Mouse (Mus musculus): ENCODE measurements around the gene Ssbp4. TPM values are rescaled to one million over a fixed set of nuclear protein-coding genes. Genes with fewer than 3 reads are reported as not detected.

The Ssbp4 gene
- total RNA-seq, 2 experiments from 2014 or later, result 272 to 279 TPM

DNA sequence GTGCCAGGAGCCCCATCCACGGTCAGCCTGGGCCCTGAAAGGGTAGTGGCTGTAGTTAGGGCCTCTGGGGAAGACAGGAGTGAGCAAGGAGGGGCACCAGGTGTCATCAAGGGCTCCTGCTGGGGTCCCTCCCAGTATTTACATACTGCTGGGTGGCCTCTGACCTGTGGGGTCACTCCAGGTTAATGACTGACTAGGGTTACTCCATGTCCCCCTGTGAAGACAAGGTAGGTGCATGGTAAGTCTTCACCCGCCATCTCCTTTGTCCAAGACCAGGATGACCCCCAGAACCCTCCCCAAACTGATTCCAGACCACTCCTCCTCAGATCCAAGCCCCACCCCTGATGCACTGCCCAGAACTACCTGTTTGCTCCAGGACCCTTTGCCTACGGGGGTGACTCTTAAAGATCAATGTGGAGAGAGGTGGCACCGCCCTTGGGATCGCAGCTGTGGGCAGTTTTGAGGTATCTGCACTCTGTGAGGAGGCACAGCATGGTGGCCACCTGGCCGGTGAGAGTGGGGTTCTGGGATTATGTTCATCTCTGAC is 23.7 kb upstream of the Ssbp4 start, which contains the start of gene Gdf15:
Gdf15 (minus strand) TSS at position 111 of the 547 bp plus-strand sequence.
- no peak for DNase-seq (ENCODE audit: low spot score in 2 of 2)

DNA sequence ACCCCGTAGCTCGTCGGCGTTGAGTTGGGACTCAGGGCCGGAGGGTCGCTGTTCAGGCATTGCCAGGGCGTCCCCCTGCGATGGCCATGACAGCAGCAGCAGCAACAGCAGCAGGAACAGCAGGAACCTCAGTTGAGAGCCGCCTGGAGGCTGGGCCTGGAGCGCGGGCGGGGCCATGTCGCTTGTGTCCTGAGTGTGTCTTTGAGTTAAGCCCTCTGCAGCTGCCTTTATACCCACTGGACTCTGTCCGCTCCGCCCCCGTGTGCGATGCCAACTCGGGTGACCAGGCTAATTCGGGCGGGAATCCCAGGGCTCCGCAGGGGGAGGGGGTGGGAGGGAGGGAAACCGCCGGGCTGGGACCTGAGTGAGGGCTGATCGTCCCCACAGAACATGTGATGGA is 22.8 kb upstream of the Ssbp4 start:
- no peak for DNase-seq (ENCODE audit: low spot score in 2 of 2)

DNA sequence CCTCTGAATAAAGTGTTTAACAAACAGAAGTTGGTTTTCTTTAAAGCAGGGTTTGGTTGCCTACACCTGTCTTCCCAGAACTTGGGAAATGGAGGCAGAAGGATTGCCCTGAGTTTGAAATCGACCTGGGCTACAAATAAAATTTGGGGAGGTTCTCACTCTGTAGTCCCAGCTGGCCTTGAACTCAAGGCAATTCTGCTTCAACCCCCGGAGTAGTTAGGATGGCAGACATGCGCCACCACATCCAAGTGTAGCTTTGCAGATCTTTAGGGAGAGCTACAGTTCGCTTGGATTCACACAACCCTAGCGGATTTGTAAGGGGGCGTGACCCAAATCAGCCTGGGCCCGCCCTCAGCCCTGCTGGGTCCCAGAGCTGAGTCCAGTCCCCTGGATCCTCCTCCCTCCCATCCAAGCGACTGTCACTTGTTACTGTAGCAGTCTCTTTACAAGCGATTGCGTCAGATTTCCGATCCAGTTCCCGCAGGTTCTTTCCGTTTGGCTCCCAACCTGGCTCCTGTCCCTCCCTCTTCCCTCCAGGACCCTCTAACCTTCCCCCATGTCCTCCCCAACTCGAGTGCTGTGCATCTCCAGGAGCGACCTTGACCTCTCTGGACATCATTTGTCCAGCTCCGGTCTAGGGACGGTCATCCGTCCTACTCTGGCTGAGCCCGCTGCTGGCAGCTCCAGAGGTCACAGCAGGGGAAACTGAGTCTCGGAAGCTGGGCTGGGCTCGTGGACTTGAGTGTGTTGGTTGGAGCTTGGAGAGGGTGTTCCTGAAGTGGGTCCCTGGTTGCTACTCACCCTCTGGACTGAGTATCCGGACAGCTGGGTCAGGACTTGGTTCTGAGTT is 22.1 kb upstream of the Ssbp4 start:
- no peak for DNase-seq (ENCODE audit: low spot score in 2 of 2)

- peak; percentile 90 to 95 for DNase-seq (ENCODE audit: low spot score in 2 of 2)
These were observed 21.2 kb upstream of the Ssbp4 start for GRCm38 (mm10) chr8:70629574-70630531.

DNA sequence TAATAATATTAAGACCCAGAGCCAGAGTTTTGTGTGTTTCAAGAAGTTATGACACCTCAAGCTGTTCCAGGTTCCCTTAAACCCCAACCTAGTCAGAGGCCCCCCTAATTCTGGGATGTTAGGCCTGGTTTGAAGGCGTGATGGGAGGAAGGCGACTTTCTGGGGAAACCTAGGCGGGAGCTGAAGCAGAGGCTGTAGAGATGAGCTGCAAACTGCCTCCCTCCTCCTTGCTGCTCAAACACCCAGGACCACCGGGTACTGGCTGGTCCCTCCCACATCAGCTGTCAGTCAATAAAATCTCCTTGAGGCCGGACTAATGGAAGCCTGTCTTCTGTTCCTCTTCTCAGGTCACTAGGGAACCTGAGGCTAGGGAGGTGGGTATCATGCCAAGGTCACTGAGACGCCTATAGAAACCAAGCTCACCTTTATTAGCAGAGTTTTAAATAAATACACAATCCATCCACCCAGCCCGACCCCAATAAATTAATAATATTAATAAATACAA is 20.4 kb upstream of the Ssbp4 start:
- DNase-seq (ENCODE audit: low spot score in 2 of 2), result no peak

- no peak for DNase-seq (ENCODE audit: low spot score in 2 of 2)
These were observed 18.4 kb upstream of the Ssbp4 start for GRCm38 (mm10) chr8:70627041-70627440.

DNA sequence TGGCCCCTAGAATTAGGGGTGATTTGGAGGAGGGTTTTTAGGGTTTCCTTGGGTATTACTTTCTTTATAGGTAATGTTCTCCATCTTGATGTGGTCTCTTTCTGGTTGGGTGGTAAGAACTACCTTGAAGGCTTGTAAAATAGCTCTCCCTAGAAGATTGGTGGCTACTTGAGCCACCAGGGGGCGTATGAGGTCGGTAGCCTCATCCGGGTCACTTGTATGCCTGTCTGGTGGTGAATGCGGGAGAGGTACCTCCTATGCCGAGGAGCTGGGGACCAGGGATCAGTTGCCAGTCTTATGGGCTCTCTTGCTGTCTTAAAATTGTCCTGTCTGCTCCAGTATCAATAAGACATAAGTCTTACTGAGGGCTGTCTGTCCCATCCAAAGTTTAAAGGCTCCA is 16.4 kb upstream of the Ssbp4 start:
- DNase-seq (ENCODE audit: low spot score in 2 of 2), result no peak

GRCm38 (mm10) chr8:70622220-70622619 is 13.5 kb upstream of the Ssbp4 start:
- DNase-seq (ENCODE audit: low spot score in 2 of 2), result no peak

DNA sequence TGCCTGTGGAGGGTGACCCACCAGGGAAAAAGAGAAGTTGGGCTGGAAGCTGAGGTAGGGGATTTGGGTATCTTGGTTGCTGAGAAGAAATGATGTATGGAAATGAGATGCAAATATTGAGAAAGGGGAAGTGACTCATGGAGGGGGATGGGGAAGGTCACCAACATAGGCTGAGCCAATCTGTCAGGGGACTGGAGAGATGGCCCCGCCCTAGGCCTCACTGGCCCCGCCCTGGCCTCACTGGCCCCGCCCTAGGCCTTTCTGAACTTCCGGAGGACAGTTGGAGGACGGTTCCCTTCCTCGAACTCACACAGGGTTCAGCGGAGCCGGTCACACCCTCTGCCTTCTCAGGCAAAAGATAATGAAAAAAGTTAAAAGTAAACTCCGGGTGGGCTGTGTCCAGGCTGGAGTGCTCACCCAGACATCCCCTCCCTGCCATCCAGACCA is 10.2 kb upstream of the Ssbp4 start:
- no peak for DNase-seq (ENCODE audit: low spot score in 2 of 2)

- DNase-seq (ENCODE audit: low spot score in 2 of 2), result no peak
These were observed 9.3 kb upstream of the Ssbp4 start for GRCm38 (mm10) chr8:70617985-70618384.

DNA sequence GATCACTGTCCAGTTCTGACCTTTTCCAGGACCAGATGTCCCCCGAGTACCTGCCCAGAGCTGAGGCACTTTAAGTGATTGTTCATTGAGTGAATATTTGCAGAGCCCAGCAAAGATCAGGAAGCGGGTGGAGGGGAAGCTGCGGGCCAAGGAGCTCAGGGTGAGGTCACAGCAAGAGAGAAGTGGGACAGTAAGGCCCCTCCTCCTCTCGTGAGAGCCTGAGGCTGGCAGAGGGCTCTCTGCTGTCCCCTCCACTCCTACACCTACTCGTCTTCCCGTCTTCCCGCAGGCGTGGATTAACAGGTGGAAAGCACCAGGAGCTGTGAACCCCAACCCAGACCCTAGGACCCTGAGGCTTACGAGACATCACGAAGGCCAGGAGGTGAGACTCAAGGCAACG is 8.0 kb upstream of the Ssbp4 start:
- no peak for DNase-seq (ENCODE audit: low spot score in 2 of 2)

GRCm38 (mm10) chr8:70615894-70616293 is 7.2 kb upstream of the Ssbp4 start, which contains the start of gene Lrrc25:
Gene Lrrc25, plus strand, starts transcription at chr8:70616155.
- DNase-seq (ENCODE audit: low spot score in 2 of 2), result no peak

- DNase-seq (ENCODE audit: low spot score in 2 of 2), result no peak
These were observed 6.6 kb upstream of the Ssbp4 start for GRCm38 (mm10) chr8:70615281-70615680.

DNA sequence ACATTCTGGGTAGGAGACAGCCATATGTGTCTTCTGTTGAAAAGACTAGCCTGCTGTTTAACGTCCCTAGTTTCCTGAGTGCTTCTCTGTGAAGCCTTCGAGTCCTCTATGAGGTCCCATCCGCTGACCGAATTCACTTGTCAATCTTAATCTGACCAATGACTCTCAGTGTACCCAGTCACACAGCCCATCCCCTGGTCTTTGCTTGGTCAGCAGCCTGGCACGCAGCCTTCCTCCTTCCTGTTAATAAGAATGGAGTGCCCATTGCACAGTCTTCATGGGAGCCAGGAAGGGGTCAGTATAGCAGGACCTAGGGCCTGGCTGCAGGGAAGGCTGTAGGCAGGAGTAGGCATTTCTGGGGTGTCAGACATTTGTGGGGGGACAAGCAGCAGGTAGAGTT is 5.8 kb upstream of the Ssbp4 start:
- no peak for DNase-seq (ENCODE audit: low spot score in 2 of 2)

GRCm38 (mm10) chr8:70613763-70614162 is 5.1 kb upstream of the Ssbp4 start:
- DNase-seq (ENCODE audit: low spot score in 2 of 2), result no peak

GRCm38 (mm10) chr8:70611849-70612248 is 3.2 kb upstream of the Ssbp4 start:
- DNase-seq (ENCODE audit: low spot score in 2 of 2), result peak; percentile 68 to 90

GRCm38 (mm10) chr8:70610796-70611771 is 2.4 kb upstream of the Ssbp4 start:
- peak in 1 of 2 experiments; percentile 82 for DNase-seq (ENCODE audit: low spot score in 2 of 2)

DNA sequence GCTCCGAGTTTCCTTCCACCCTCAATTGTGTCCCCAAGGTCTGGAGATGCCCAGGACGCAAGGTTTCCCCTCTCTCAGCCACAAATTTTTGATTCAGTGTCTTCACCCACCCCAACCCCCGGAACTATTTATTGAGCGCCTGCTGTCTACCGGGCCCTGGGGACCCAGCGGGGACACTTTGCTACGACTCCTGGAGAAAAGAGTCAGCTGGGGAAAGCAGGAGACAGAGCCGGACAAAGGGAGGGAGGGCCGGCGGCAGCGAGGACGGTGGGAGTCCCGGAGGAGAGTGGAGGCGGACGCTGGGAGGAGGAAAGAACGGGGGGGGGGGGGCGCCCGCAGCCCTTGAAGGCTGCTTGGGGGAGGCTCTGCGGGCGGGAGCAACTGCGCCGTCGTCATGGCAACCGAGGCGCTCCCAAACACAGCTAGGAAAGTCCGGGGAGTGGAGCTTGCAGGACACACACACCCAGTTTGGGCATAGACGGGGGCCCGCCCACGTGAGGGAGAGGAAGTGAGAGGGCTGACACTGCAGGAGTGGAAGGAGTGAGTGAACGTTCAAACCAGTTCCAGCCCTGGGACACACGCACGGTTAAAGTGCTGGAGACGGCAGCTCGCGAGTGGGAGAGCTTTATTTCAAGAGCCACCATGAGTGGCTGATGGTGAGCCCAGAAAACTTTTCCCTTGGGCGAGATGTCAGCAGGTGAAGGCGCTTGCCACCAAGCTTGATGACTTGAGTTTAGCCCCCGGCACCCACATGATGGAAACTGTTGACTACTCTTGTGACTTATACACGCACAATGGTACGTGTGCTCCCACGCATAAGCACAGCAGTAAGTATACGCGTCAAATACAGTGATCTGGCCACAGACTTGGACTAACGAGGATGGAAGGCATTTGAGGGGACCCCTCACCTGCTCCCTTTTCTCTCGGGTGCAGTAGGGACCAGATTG is 1.4 kb upstream of the Ssbp4 start:
- DNase-seq (ENCODE audit: low spot score in 2 of 2), result peak; percentile 78 to 87

- peak; percentile 60 to 62 for DNase-seq (ENCODE audit: low spot score in 2 of 2)
These were observed 736 bp upstream of the Ssbp4 start for GRCm38 (mm10) chr8:70609368-70609848.
